Mouse (Mus musculus) embryonic fibroblast, embryonic 13.5 days (primary cell): ENCODE data around the gene Tcea2. TPM values are rescaled to one million over a fixed set of nuclear protein-coding genes. Genes with fewer than 3 reads are reported as not detected.

Experiments
- H3K27ac ChIP-seq: 2 replicates; pipeline ENCODE4 v1.5.1; 2012; ENCODE audit warnings: low read length, control low read depth, inconsistent platforms; ENCODE audit not compliant: insufficient read depth
- H3K4me1 ChIP-seq: 2 replicates; pipeline ENCODE4 v1.6.1; 2011; ENCODE audit warnings: low read length; ENCODE audit not compliant: control insufficient read depth, insufficient read depth
- H3K4me3 ChIP-seq: 2 replicates; pipeline ENCODE4 v1.5.1; 2011; ENCODE audit warnings: mild to moderate bottlenecking, control low read depth, low read length; ENCODE audit not compliant: insufficient read depth
- CTCF ChIP-seq: IDR thresholded peaks from 2 replicates; pipeline ENCODE4 v1.5.1; 2011; ENCODE audit warnings: mild to moderate bottlenecking, control low read depth, low read length, moderate library complexity, borderline replicate concordance; ENCODE audit not compliant: insufficient read depth
- POLR2A ChIP-seq: IDR thresholded peaks from 2 replicates; pipeline ENCODE4 v1.6.1; 2011; ENCODE audit warnings: low read depth, mild to moderate bottlenecking, control low read depth, low read length, moderate library complexity
- polyA plus RNA-seq: library from polyadenylated mRNA; stranded (reverse); fragments of >200 nt; gene quantifications from 2 replicates; pipeline ENCODE4 v1.2.4, GENCODE M21; 2011; ENCODE audit warnings: low read depth; ENCODE audit not compliant: missing spikeins, insufficient read length

The Tcea2 gene
- polyA plus RNA-seq, 1 experiment = 13.4 TPM

GRCm38 (mm10) chr2:181683381-181683780 lies 3.3 kb downstream of the Tcea2 start:
- no peak for TF ChIP-seq POLR2A
- no peak for TF ChIP-seq CTCF
- no peaks in the 10 kb centered on the region for H3K4me1 ChIP-seq
- no peak overlapping the region for H3K27ac ChIP-seq
- no peak overlapping the region for H3K4me3 ChIP-seq

GRCm38 (mm10) chr2:181684713-181685112 lies 4.6 kb downstream of the Tcea2 start:
- no peak overlapping the region for H3K4me3 ChIP-seq
- H3K27ac ChIP-seq = no peak overlapping the region
- H3K4me1 ChIP-seq = no peaks in the 10 kb centered on the region
- TF ChIP-seq CTCF (no peak), POLR2A (no peak)

- TF ChIP-seq CTCF (no peak), POLR2A (no peak)
- H3K4me1 ChIP-seq = no peaks in the 10 kb centered on the region
- H3K27ac ChIP-seq = no peak overlapping the region
- no peak overlapping the region for H3K4me3 ChIP-seq
Observed at GRCm38 (mm10) chr2:181685686-181686085, 5.6 kb downstream of the Tcea2 start.

- TF ChIP-seq CTCF (no peak), POLR2A (peak; percentile 14; the same call in 1 of the 2 replicates)
- H3K27ac ChIP-seq = no peak overlapping the region
Observed at GRCm38 (mm10) chr2:181687586-181687985, 7.5 kb downstream of the Tcea2 start.

GRCm38 (mm10) chr2:181689466-181690160 lies 9.5 kb downstream of the Tcea2 start:
- TF ChIP-seq CTCF (no peak), POLR2A (no peak)
- Histone ChIP-seq H3K27ac (no peak overlapping the region), H3K4me1 (no peaks in the 10 kb centered on the region), H3K4me3 (no peak overlapping the region)

More at GRCm38 (mm10) chr2:181687586-181687985, 7.5 kb downstream of the Tcea2 start:
- Histone ChIP-seq H3K4me3 (no peak overlapping the region), H3K4me1 (no peaks in the 10 kb centered on the region)

- Histone ChIP-seq H3K4me1 (no peaks in the 10 kb centered on the region), H3K27ac (no peak overlapping the region), H3K4me3 (no peak overlapping the region)
- TF ChIP-seq POLR2A (no peak), CTCF (no peak)
Observed at GRCm38 (mm10) chr2:181691083-181691482, 11.0 kb downstream of the Tcea2 start.

GRCm38 (mm10) chr2:181691571-181691970 lies 11.5 kb downstream of the Tcea2 start:
- no peaks in the 10 kb centered on the region for H3K4me1 ChIP-seq
- H3K4me3 ChIP-seq = no peak overlapping the region
- no peak for TF ChIP-seq CTCF
- no peak for TF ChIP-seq POLR2A
- H3K27ac ChIP-seq = no peak overlapping the region

GRCm38 (mm10) chr2:181692304-181692703 lies 12.2 kb downstream of the Tcea2 start:
- Histone ChIP-seq H3K4me3 (no peak overlapping the region), H3K4me1 (no peaks in the 10 kb centered on the region), H3K27ac (no peak overlapping the region)
- TF ChIP-seq POLR2A (no peak), CTCF (no peak)

- H3K27ac ChIP-seq = no peak within 1 kb of the TSS
- peak within 1 kb of the TSS; percentile 78 for H3K4me3 ChIP-seq
- no peaks in the 10 kb centered on the region for H3K4me1 ChIP-seq
- TF ChIP-seq POLR2A (peak; percentile 82), CTCF (no peak)
Observed at GRCm38 (mm10) chr2:181693339-181694280, 13.5 kb downstream of the Tcea2 start, which contains the start of gene Rgs19. TSS of gene Rgs19 (minus strand) at chr2:181693977.
